Mouse (Mus musculus) MEL-GATA-1-ER (cell line): Measurements from ENCODE around the gene Col4a1.

ENCODE experiments used
- DNase-seq: peaks from one replicate; pipeline ENCODE4 v3.0.0-alpha.2; 2012; ENCODE audit warnings: low read depth; ENCODE audit errors: extremely low read depth

Col4a1 gene

DNA sequence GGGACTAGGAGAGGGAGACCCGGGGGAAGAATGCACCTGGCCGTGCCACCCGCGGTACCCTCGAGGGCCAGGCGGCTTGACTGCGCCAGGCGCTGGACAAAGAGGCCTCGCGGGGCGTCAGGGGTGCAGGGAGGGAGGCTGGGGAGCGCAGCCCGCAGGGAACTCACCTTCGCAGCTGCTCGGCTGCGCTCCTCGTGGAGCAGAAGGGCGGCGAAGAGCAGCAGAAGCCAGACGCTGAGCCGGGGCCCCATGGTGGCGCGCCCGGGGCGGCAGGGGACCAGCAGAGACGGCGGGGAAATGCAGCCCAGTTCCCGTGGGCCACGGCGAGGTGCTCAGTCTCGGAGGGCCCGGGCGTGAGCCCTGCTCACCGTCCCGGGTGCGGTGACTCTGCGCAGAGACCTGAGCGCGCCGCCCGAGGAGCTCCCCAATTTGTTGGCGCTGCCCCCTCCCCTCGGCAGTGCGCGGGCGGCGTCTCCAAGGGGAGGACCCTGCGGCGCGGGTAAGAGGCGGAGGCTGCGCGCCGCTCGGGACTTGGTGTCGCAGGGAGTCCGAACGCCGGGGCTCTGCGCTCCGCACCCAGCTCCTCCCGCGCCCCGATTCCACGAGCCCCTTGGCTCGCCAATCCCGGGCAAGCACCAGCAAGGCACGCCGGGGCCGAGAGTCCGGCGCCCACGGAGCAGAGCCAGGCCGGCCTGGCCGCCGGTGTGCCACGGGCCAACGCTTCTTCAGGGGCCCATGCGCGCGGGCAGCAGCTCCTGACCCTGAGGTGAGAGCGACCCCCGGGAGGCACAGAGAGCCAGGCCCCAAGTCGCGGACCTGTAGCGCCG is at the start of gene Col4a1, which contains the start of gene Col4a2:
TSS of gene Col4a1 (minus strand) at position 478 of the 827 bp plus-strand sequence.
TSS of gene Col4a2 (plus strand) at position 457 of the 827 bp plus-strand sequence.
- DNase-seq: no peak

DNA sequence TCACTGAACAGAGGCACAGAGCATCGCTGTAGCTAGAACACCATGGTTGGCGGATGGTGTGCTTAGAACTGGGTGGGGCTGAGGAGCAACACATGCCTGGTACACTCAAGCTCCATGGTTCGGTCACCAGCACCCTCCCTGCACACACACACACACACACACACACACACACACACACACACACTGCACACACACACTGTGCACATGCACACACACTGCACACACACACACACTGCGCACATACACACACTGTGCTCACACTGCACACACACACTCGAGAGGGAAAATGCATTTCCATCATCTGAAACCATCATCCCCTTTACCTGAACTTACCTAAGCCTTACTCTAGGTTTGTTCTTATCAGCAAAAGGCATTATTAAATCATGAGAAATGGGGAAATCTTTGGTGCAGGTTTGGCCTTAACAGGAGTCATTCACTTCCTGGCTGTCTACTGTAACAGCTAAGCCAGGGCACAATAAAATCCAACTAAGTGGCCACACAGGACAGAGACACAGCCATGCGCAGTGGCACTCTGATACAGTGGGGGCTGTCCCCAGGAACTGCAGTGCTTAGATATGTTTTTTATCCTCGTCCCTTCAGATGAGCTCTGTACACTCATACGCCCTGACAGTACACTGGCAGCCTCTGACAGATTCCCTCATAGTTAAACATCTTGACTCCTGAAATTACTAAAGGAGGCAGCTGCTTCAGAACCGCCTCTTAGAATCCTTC is 49.1 kb upstream of the Col4a1 start:
- no peak for DNase-seq

DNA sequence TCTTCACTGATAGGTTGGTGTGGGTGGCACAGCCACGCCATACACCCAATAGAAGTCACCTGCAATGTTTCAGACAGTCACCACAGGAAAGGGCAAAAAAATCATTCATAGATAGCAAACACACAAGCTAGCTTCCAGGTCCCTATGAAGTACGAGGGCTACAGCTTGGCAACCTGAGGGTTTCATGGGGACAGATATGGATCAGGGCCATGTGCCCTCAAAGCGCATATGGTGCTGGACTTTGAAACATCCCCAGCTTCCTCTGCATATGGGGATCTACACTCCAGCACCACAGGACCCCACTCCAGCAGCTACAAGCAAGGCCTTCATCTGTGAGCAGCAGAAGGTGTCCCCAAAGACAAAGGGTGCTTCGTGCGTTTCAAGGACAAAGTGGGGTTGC is 47.2 kb upstream of the Col4a1 start:
- no peak for DNase-seq

DNA sequence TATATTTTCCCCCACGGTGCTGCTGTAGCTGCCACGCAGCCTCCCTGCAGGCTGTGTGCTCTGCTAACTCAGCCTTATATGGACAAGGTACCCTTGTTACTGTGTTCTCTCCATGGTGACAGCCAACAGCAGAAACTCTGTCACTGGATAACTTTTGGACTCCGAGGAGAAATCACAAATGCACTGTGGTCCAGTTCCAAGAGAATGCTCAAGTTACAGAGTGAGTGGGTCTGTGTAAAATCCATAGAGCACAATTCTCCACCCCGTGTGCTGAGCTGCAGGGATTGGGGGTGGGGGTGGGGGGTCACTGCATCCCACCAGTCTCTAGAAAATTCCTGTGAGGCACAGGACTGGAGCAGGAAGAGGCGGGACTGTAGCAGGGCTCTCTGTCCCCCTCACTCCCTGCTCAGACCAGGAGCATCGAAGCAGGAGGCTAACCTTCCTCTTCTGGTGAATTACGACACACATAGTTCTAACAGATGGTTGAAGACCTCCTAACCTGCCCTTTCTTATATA is 45.4 kb upstream of the Col4a1 start:
- no peak for DNase-seq

DNA sequence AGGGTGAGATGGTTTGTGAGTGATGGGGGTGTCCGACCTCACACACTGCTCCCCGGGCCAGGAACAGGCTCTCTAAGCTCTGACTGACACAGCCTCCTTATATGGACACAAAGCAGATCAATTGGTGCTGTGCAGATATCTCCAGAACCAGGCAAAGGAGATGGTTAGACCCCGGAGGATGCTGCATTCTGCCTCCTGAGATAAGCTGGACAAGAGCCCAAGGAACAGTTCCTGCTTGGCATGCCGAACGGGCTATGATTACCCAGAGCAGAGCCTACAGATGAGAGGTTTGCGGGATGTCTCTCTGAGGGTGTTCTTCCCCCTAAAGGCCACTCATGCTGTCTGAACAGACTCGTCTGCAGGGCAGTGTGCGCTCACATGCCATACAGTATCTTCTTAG is 44.1 kb upstream of the Col4a1 start:
- peak; percentile 2 for DNase-seq

DNA sequence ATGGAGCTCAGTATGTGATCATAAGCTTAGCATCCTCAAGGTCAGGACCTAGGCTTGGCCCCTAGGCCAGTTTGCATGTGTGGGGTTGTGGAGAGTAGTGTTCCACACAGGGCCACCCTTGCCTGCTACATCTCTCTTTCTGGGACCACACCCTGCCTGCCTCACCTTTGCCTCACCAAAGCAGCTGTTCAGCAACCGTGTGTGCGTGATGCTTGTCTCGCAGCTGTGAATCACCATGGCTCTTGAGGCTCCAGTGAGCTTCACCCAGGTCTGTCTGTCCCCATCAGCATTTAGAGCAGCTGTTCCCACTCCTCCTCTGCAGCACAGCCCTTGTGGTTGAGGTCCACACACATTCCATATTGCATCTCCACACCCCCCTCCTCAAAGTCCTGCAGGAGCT is 43.3 kb upstream of the Col4a1 start:
- no peak for DNase-seq

DNA sequence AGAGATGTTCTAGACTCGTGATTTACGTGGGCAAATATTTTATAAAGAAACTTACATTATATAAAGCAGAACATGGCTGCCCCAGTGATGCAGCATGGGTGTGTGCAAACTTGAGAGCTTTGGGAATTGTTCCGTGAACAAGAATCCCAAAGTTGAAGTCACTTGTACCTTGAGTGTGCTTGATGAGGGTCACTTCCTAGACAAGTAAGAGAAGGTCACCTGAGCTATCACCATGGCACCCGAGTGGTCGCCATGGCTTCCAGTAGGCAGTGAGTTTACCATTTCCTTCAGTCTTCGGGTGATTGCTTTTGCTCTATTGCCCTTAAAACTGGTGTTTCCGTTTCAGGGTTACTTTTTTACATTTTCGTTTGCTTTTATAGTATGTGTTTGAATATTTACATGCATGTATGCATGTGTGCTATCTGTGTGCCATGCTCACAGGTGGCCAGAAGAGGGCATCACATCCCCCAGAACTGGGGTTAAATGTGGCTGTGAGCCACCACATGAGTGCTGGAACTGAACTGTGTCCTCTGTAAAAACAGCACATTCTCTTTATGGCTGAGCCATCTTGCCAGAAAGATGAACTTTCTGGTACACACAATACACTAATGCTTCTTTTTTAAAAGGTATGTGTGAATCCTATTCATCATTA is 42.3 kb upstream of the Col4a1 start:
- DNase-seq: no peak

DNA sequence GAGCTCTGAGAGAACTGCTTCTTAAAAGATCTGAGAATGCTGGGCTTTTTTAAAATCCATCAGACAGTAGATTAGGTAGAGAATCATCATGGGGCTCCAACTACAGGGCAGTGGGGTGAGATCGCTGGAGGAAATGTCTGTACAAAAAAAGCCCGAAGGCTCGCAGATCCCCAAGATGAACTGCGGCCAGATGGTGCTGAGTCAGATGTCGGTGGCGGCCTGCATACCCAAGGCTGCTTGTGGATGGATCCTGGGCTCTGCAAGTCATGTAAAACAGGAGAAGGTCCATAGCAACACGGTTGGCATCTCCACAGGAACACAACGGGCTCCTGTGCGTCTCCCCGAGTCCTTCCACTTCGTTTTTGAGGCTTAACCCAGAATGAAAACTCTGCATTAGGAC is 39.9 kb upstream of the Col4a1 start:
- DNase-seq: no peak

DNA sequence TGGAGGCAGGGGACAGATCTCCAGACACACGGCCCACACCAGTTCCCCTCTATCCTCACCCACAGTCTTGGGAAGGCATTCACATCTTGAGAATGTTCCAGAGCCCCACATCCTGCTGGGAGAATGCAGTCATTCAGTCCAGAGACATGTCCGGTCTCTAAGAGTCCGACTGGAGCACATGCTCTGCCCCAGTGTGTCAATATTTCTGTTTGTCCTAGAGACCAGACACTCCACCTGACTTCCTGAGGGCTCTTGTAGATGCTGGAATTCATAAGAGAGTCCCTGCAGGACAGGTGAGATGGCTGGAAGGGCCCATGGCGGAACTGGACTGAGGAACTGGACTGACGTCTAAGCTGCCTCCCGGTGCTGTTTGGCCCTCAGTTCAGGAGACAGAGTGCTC is 38.7 kb upstream of the Col4a1 start:
- DNase-seq: no peak

DNA sequence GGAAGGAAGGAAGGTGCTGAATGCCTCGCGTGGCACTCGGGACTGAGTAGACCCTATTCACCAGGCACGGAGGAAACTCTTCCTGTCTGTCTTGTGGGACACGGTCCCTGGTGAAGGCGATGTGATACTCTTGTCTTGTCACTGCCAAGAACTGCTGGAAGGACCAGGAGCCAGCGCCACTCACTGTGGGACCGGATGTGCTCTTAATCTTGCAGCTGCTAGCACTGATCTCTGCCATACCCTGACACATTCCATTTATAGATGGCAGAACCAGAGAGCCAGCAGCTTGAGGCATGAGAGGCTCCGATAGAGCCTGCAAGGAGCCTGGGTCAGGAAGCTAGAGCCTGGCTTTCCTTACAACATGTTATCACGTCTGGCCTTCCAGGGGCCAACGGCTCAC is 36.0 kb upstream of the Col4a1 start:
- DNase-seq: no peak

DNA sequence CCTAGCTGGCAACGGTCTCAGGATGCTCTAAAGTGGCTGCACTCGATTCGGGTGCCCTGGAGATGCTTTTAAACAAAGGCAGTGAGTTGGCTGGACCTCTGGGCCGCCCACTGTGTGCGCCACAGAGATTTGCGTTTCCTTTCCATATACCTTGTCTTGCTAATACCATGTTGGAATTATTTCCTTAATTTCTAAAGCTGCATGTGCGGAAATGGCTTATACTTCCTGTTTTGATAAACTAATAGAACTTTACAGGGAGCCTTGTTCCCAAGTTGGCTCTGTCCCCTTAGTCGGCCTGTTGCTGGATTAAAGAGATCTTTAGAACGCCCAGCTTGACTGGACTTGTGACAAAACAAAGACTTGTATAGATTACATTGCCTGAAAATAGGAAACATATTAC is 35.1 kb upstream of the Col4a1 start:
- DNase-seq: no peak

DNA sequence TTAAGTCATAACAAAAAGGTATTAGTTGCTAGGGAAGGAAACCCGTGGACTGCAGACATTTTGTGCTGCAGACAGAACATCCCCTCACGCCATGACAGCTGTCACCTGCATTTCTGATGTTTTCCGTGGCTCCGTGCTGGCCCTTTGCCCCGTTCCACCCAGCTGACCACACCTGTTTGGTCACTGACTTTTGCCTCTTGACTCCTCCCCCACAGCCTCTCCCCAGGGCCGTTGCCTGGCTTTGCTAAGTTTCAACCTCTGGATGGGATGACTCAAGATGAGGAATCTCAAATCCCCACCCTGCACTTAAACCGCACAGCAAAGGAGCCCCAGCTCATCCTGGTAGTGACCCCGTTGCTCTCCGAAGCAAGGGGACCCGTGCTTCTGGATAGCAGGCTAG is 33.6 kb upstream of the Col4a1 start:
- DNase-seq: no peak

DNA sequence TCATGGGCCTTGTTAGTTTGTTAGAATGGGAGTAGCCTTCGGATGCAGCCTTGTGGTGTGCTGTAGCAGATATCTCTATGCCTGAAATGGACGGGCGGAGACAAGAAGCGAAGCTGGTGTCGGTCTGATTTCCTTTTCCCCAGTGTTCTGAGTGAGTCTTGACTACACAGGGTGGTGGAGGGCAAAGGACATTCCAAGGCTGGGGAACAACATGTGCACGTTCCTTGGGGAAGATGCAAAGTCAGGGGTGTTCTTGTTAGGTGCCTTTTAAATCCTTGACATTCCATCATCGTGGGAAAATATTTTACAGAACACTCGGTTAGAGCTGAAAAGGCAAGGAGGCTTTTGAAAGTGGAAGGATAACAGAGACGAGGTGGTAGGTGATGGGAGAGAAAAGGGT is 31.8 kb upstream of the Col4a1 start:
- no peak for DNase-seq

DNA sequence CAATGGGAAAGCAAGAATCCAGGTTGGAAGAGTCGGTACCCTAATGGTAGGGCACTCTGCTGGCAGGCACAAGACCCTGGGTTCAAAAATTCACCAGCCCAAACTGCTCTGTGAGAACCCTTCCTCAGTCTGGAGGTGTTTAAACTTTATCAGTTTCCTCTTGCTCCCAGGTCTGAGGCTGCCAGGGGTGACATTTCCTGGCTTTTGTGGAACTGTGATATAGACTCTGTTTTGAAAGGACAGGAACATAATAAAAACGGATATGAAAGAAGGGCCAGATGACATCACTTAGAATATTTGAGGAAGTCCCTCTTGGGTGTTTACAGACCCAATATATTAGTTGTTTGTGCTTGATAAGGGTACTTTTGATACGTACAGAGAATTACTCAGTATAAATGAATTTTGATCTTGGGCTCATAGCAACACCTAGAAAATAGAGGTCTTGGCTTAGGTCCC is 28.5 kb upstream of the Col4a1 start:
- DNase-seq: no peak

DNA sequence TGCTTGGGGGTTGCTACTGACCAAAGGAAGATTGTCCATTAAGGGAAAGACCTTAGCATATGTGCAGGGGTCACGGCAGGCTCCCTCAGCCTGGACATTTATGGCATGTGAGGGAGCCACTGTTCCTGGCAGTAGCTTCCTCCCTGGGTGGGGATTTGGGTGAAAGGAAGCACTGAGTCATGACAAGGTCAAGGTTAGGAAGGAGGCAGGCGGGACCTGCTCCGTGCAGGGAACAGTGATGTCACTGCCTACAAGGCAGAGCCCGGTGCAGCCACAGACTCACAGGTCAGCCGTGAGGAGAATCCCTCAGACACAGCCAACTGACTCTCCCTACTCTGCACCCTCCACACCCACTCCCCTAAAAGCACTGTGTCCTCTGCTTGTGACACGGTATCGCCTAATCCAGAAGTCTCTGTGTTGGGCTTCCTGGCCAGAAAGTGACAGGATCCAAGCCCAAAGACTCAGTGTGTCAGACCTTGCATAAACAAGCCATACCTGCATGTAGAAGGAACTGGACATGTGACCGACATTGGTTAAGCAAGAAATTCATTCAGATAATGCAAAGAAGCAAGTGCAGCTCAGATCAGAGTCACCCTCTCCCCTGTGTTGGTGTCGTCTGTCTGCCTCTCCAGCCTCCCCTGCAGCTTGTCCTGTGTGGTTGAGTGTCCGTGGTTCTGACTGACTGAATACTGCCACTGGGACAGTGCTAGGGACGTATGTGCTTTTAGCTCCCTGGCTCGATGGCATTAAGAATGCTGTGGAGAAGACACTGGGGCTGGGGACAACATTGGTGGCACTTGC is 27.9 kb upstream of the Col4a1 start:
- no peak for DNase-seq

DNA sequence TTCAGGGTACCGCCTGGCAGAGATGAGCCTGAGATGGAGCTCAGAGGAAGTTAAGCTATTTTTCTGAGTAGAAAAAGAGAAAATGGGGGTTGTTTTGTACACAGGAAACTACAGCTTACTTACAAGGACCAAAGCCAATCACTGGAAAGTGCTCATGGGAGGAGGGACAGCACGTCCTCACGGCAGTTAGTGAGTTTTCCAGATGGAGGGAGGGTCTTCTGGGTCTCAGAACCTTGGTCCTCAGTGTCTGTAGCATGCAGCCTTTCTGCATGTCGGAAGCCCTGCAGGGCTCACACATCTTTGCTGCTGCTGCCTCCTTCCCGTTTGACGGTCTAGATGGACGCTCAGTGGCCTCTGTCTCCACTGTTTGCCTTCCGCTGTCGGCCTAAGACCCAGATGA is 25.9 kb upstream of the Col4a1 start:
- DNase-seq: no peak

DNA sequence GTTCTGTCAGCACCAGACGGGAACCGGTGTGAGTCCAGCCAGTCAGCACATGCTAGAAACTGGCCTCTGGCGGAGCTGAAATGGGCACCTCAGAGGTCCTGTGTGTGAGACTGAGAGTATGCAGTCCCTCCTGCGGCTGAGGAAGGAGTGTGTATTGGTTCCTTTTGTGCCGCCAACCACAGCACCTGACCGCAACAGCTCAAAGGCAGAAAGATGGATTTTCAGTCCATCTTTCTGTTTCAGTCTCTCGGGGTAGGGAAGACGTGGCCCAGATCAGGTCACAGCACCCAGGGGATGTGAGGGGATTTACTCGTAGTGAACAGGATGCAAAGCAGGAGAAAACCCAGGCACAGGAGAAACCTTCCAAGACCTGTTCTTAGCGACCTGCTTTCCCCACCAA is 25.0 kb upstream of the Col4a1 start:
- no peak for DNase-seq

DNA sequence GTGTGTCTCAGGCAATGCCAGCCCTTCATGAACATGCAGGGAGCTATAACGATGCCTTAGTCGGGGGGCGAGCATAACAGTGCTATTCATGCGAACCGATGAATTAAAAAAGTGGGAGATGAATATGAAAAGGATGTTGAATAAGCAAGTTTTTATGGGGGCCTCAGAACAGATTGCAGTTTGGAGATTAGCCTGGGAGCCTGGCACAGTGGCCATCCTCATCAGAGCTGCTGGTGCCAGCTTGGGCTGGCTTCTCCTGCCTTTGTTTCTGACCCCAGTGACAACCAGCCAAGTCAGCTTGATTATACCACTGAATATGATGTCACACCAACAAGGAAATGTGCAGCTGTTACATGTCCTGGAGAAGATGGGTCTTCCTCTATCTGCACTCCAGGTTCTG is 23.7 kb upstream of the Col4a1 start:
- DNase-seq: no peak

DNA sequence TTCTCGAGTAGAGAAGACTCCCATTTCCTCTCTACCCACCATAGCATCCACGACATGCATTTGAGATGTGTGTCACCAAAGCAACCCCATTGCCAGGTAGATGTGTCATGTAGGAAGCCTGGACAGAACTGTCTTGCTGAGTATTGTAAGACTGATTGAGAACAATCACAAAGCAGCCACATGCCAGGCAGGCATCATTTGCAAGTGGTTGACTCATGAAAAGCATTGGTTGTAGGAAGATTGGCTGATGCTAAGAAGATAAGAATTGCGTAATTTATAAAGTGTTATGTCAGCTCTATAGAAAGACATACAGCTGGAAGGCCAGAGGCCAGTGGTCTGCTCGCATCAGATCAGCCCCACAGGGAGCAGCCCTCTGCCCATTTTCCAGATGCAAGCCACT is 22.6 kb upstream of the Col4a1 start:
- DNase-seq: no peak

DNA sequence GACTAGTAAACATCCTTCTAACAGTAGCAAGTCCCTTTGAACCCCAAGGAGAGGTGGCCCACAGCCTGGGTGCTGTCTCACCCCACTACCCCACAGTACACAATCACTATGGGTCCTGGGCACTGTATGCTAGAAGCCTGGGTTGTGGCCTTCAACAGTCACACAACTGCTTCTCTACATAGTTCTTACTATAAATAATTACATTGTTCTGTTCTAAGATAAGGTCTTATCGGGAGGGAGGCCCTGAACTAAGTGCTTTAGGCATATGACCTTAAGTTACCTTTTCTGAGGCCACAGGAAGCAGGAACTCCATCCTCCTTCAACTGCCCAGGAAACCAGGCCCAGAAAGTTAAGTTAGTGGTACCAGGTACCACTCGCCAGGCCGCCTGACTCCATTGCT is 21.9 kb upstream of the Col4a1 start:
- DNase-seq: no peak

DNA sequence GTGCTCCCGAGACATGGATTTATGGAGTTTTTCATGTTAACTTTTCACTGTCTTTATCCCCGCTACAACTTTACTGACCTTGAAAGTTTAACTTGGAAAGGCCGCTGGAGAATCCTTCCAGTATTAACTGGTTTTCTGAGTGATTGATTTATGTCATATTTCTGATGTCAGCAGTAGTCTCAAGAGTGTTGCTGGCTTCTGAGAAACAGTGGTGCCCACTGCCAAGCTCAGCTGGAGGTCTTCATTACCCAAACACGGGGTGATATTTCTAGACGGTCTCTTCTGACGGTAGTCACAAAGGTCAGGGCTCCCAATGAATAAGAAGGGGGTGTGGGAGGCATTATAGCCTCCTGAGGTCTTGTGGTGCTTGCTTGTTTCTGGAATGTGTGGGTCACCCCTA is 21.1 kb upstream of the Col4a1 start:
- no peak for DNase-seq
